Mouse (Mus musculus): ENCODE measurements around the gene Ift122.
A peak's percentile ranks its signal among the peaks of the same experiment; 100 is the strongest.
"Not testable (repeated sequence)": the region's sequence is repeated elsewhere in the genome, so short reads cannot be mapped to it uniquely, and the experiment has no call there.

Ift122 gene

GRCm38 (mm10) chr6:115846640-115847411, 6.4 kb upstream of the Ift122 start:
- peak in 1 of 2 experiments; percentile 71 for DNase-seq (ENCODE audit: low spot score in 2 of 2)

- DNase-seq (ENCODE audit: low spot score in 2 of 2) = no peak
These were observed 4.5 kb upstream of the Ift122 start for GRCm38 (mm10) chr6:115848598-115849304.

GRCm38 (mm10) chr6:115852446-115853090, 702 bp upstream of the Ift122 start:
- DNase-seq (ENCODE audit: low spot score in 2 of 2) = no peak

GRCm38 (mm10) chr6:115853985-115854384, 715 bp downstream of the Ift122 start:
- DNase-seq (ENCODE audit: low spot score in 2 of 2) = no peak

- DNase-seq (ENCODE audit: low spot score in 2 of 2) = no peak
These were observed 1.2 kb downstream of the Ift122 start for GRCm38 (mm10) chr6:115854432-115854831.

GRCm38 (mm10) chr6:115855733-115856360, 2.6 kb downstream of the Ift122 start:
- DNase-seq (ENCODE audit: low spot score in 2 of 2) = no peak

GRCm38 (mm10) chr6:115856361-115856745, 3.1 kb downstream of the Ift122 start:
- DNase-seq (ENCODE audit: low spot score in 2 of 2) = no peak

GRCm38 (mm10) chr6:115859258-115859657, 6.0 kb downstream of the Ift122 start:
- no peak for DNase-seq (ENCODE audit: low spot score in 2 of 2)

- DNase-seq (ENCODE audit: low spot score in 2 of 2) = no peak
These were observed 6.8 kb downstream of the Ift122 start for GRCm38 (mm10) chr6:115860027-115860556.

- no peak for DNase-seq (ENCODE audit: low spot score in 2 of 2)
These were observed 10.1 kb downstream of the Ift122 start for GRCm38 (mm10) chr6:115863340-115863841.

- DNase-seq (ENCODE audit: low spot score in 2 of 2) = no peak
These were observed 12.0 kb downstream of the Ift122 start for GRCm38 (mm10) chr6:115865246-115865645.

- DNase-seq (ENCODE audit: low spot score in 2 of 2) = not testable (repeated sequence)
These were observed 13.9 kb downstream of the Ift122 start for GRCm38 (mm10) chr6:115867157-115867556.

- DNase-seq (ENCODE audit: low spot score in 2 of 2) = not testable (repeated sequence)
These were observed 18.0 kb downstream of the Ift122 start for GRCm38 (mm10) chr6:115871318-115871717.

- no peak for DNase-seq (ENCODE audit: low spot score in 2 of 2)
These were observed 24.0 kb downstream of the Ift122 start for GRCm38 (mm10) chr6:115877239-115877638.

- no peak for DNase-seq (ENCODE audit: low spot score in 2 of 2)
These were observed 25.4 kb downstream of the Ift122 start for GRCm38 (mm10) chr6:115878694-115879093.

- no peak for DNase-seq (ENCODE audit: low spot score in 2 of 2)
These were observed 26.5 kb downstream of the Ift122 start for GRCm38 (mm10) chr6:115879736-115880135.

GRCm38 (mm10) chr6:115880751-115881150, 27.5 kb downstream of the Ift122 start:
- DNase-seq (ENCODE audit: low spot score in 2 of 2) = no peak

GRCm38 (mm10) chr6:115884018-115884417, 30.7 kb downstream of the Ift122 start:
- DNase-seq (ENCODE audit: low spot score in 2 of 2) = no peak

- DNase-seq (ENCODE audit: low spot score in 2 of 2) = no peak
These were observed 33.6 kb downstream of the Ift122 start for GRCm38 (mm10) chr6:115886894-115887293.

GRCm38 (mm10) chr6:115888296-115888695, 35.0 kb downstream of the Ift122 start:
- no peak for DNase-seq (ENCODE audit: low spot score in 2 of 2)

GRCm38 (mm10) chr6:115890601-115891000, 37.3 kb downstream of the Ift122 start:
- DNase-seq (ENCODE audit: low spot score in 2 of 2) = no peak

GRCm38 (mm10) chr6:115891061-115891460, 37.8 kb downstream of the Ift122 start:
- no peak for DNase-seq (ENCODE audit: low spot score in 2 of 2)

Measured in urinary bladder, postnatal 4 days (tissue).